Mouse (Mus musculus) forebrain, embryonic 15.5 days (tissue): ENCODE results near the gene Tcte1. TPM values are rescaled to one million over a fixed set of nuclear protein-coding genes. Genes with fewer than 3 reads are reported as not detected.

Experiments
- ATAC-seq: fragments of 200-750 bp; cut with Nextera tagmentation; replicated peaks from 2 replicates; pipeline ENCODE4 v1.8.0; 2017; ENCODE audit warnings: mild to moderate bottlenecking, moderate TSS enrichment, moderate library complexity
- H3K27ac ChIP-seq: fragments of 300-500 bp; sonication (generic); replicated peaks from 2 replicates; pipeline ENCODE4 v1.5.1; 2015; ENCODE audit warnings: mild to moderate bottlenecking, inconsistent platforms
- H3K27me3 ChIP-seq: fragments of 300-500 bp; sonication (generic); 2 replicates; pipeline ENCODE4 v1.6.1; 2015; ENCODE audit warnings: inconsistent platforms
- H3K36me3 ChIP-seq: fragments of 300-500 bp; sonication (generic); 2 replicates; pipeline ENCODE4 v1.6.1; 2015; ENCODE audit warnings: mild to moderate bottlenecking, inconsistent platforms
- H3K4me1 ChIP-seq: fragments of 300-500 bp; sonication (generic); 2 replicates; pipeline ENCODE4 v1.6.1; 2015; ENCODE audit warnings: inconsistent platforms
- H3K4me2 ChIP-seq: fragments of 300-500 bp; sonication (generic); replicated peaks from 2 replicates; pipeline ENCODE4 v1.6.1; 2015; ENCODE audit warnings: mild to moderate bottlenecking, inconsistent platforms
- H3K4me3 ChIP-seq: fragments of 300-500 bp; sonication (generic); 2 replicates; pipeline ENCODE4 v1.5.1; 2015; ENCODE audit warnings: mild to moderate bottlenecking, inconsistent platforms
- H3K9ac ChIP-seq: fragments of 300-500 bp; sonication (generic); replicated peaks from 2 replicates; pipeline ENCODE4 v1.6.1; 2015; ENCODE audit warnings: mild to moderate bottlenecking, inconsistent platforms
- H3K9me3 ChIP-seq: fragments of 300-500 bp; sonication (generic); 2 replicates; pipeline ENCODE4 v1.6.1; 2016; ENCODE audit warnings: inconsistent platforms
- WGBS: fragments of 180-500 bp; shearing (Covaris S2); methylation state at CpG from one replicate; pipeline ENCODE4 v1.1.7; 2015; ENCODE audit warnings: mixed read lengths; 5-methylcytosine and 5-hydroxymethylcytosine counted together
- polyA plus RNA-seq: library from polyadenylated mRNA; unstranded; fragments of >200 nt; fragmentation: Nextera tagmentation; extraction: Ambion mirVana; gene quantifications from 2 replicates; pipeline ENCODE4 v1.2.1, GENCODE M21; 2015

Gene Tcte1
- polyA plus RNA-seq, 1 experiment from 2014 or later, result 4.8 TPM

DNA sequence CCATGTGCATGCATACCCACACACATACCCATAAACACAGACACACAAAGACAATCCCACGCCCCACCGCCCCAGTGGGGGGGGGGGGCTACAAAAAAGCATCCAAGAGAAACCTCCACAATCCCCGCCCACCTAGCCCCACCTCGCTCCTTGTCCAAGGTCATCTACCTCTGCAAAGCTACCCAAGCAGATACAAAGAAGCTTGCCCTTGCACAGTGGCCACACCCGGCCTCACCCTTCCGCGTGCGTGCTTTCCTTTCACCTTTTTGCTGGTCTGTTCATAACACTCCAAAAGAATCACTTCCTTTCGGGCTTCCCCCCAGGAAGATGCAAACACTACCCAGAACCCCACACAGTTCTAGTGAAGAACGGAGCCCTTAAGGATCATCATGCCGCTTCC is 27.8 kb upstream of the Tcte1 start:
- H3K36me3 ChIP-seq, result no peaks in the 10 kb centered on the region
- no peak overlapping the region for H3K4me3 ChIP-seq
- ATAC-seq, result no peak
- H3K9me3 ChIP-seq, result no peaks in the 10 kb centered on the region
- no peak overlapping the region for H3K4me2 ChIP-seq
- WGBS, result 79% methylated on average over 11 of the region's 11 CpGs
- no peaks in the 10 kb centered on the region for H3K4me1 ChIP-seq
- no peaks in the 10 kb centered on the region for H3K27me3 ChIP-seq
- H3K9ac ChIP-seq, result no peak overlapping the region
- no peak overlapping the region for H3K27ac ChIP-seq

DNA sequence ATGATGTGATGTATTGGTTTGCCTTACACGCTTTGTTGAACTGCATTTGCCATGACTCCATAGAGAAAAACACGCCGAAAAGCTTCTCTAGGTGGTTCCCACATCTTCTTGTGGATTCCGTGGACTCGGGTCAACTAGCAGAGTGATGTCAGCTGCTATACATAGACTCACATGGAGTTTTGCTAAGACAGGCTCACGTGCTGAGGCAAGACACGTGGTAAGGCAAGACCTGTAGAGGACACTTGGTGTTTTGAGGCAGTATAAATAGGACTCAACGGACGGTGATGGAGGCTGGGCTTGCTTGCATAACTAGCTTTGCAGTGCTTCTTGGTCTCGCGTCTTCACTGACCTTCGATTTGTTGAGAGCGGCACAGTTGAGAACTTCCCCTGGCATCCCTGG is 24.8 kb upstream of the Tcte1 start:
- H3K9ac ChIP-seq, result no peak overlapping the region
- H3K27me3 ChIP-seq, result no peaks in the 10 kb centered on the region
- H3K36me3 ChIP-seq, result no peaks in the 10 kb centered on the region
- H3K4me2 ChIP-seq, result no peak overlapping the region
- no peak overlapping the region for H3K27ac ChIP-seq
- no peak for ATAC-seq
- no peak overlapping the region for H3K4me3 ChIP-seq
- H3K9me3 ChIP-seq, result no peaks in the 10 kb centered on the region
- no peaks in the 10 kb centered on the region for H3K4me1 ChIP-seq
- 83% methylated on average over 13 of the region's 13 CpGs for WGBS

- H3K36me3 ChIP-seq, result no peaks in the 10 kb centered on the region
- WGBS, result 61% methylated on average over 2 of the region's 2 CpGs
- no peak overlapping the region for H3K4me3 ChIP-seq
- no peak overlapping the region for H3K27ac ChIP-seq
- no peaks in the 10 kb centered on the region for H3K27me3 ChIP-seq
- H3K4me1 ChIP-seq, result no peaks in the 10 kb centered on the region
- no peak overlapping the region for H3K9ac ChIP-seq
- H3K4me2 ChIP-seq, result no peak overlapping the region
- no peaks in the 10 kb centered on the region for H3K9me3 ChIP-seq
- no peak for ATAC-seq
Observed at GRCm38 (mm10) chr17:45499516-45499915, 23.7 kb upstream of the Tcte1 start.

DNA sequence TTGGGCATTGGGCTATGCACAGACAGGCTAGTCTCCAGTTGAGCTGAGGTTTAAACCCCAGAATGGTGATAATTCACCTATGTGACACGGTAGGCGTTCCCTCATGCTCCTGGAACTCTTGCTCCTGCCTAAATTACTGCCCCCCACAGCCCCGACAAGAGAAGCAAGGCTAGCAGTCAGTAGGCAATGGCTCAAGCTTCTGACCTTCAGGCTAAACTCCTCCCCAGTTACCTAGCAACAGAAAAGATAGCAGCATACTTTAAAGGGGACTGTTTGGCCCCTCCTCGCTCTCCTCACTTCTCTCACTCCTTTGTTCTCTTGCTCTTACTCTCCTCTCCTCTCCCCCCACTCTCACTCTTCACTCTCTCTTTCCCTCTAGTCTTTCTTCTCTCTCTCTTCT is 22.3 kb upstream of the Tcte1 start:
- Histone ChIP-seq H3K27me3 (no peaks in the 10 kb centered on the region), H3K27ac (no peak overlapping the region), H3K4me2 (no peak overlapping the region), H3K9me3 (no peaks in the 10 kb centered on the region), H3K9ac (no peak overlapping the region), H3K4me1 (peaks cover under 1% of the 10 kb centered on the region; the same call in 1 of the 2 replicates), H3K4me3 (no peak overlapping the region), H3K36me3 (no peaks in the 10 kb centered on the region)
- 52% methylated on average over 4 of the region's 4 CpGs for WGBS
- no peak for ATAC-seq

- Histone ChIP-seq H3K9ac (no peak overlapping the region), H3K36me3 (no peaks in the 10 kb centered on the region)
Observed at GRCm38 (mm10) chr17:45502324-45502723, 20.9 kb upstream of the Tcte1 start.

GRCm38 (mm10) chr17:45503301-45503973 is 19.8 kb upstream of the Tcte1 start:
- H3K27me3 ChIP-seq, result no peaks in the 10 kb centered on the region
- no peak overlapping the region for H3K4me3 ChIP-seq
- no peaks in the 10 kb centered on the region for H3K36me3 ChIP-seq
- H3K4me1 ChIP-seq, result peaks cover 12% of the 10 kb centered on the region
- WGBS, result 51% methylated on average over 5 of the region's 5 CpGs
- H3K4me2 ChIP-seq, result no peak overlapping the region
- no peak overlapping the region for H3K9ac ChIP-seq
- H3K9me3 ChIP-seq, result no peaks in the 10 kb centered on the region
- no peak for ATAC-seq
- no peak overlapping the region for H3K27ac ChIP-seq

More at GRCm38 (mm10) chr17:45502324-45502723, 20.9 kb upstream of the Tcte1 start:
- Histone ChIP-seq H3K4me3 (no peak overlapping the region), H3K9me3 (no peaks in the 10 kb centered on the region), H3K27me3 (no peaks in the 10 kb centered on the region), H3K27ac (no peak overlapping the region), H3K4me1 (peaks cover 9% of the 10 kb centered on the region), H3K4me2 (no peak overlapping the region)
- no peak for ATAC-seq
- 58% methylated on average over 4 of the region's 4 CpGs for WGBS

- Histone ChIP-seq H3K4me1 (peaks cover 12% of the 10 kb centered on the region), H3K27me3 (no peaks in the 10 kb centered on the region), H3K27ac (no peak overlapping the region), H3K9me3 (no peaks in the 10 kb centered on the region), H3K4me3 (no peak overlapping the region), H3K4me2 (no peak overlapping the region), H3K36me3 (0 out of 2 replicates have a peak, but pooled peaks cover 4% of the 10 kb centered on the region), H3K9ac (no peak overlapping the region)
- peak; percentile 6; the same call in 1 of the 2 replicates for ATAC-seq
- WGBS, result 84% methylated on average over 6 of the region's 6 CpGs
Observed at GRCm38 (mm10) chr17:45505941-45506465, 17.2 kb upstream of the Tcte1 start.

- Histone ChIP-seq H3K36me3 (0 out of 2 replicates have a peak, but pooled peaks cover 4% of the 10 kb centered on the region), H3K9me3 (no peaks in the 10 kb centered on the region), H3K27ac (peak within 1 kb of the TSS; percentile 94), H3K27me3 (no peaks in the 10 kb centered on the region), H3K4me3 (peak within 1 kb of the TSS; percentile 98), H3K4me1 (peaks cover 12% of the 10 kb centered on the region), H3K9ac (peak within 1 kb of the TSS; percentile 91), H3K4me2 (peak within 1 kb of the TSS; percentile 34)
- ATAC-seq, result peak; percentile 94
- WGBS, result under 1% methylated on average over 42 of the region's 42 CpGs
Observed at GRCm38 (mm10) chr17:45506700-45507189, 16.5 kb upstream of the Tcte1 start, which contains the start of gene Aars2. Gene Aars2, plus strand, starts transcription at chr17:45506841.

GRCm38 (mm10) chr17:45510871-45511270 is 12.4 kb upstream of the Tcte1 start:
- peaks cover 12% of the 10 kb centered on the region for H3K4me1 ChIP-seq
- peaks cover 6% of the 10 kb centered on the region; the same call in 1 of the 2 replicates for H3K36me3 ChIP-seq
- ATAC-seq, result no peak
- H3K9me3 ChIP-seq, result no peaks in the 10 kb centered on the region
- no peak overlapping the region for H3K4me2 ChIP-seq
- no peaks in the 10 kb centered on the region for H3K27me3 ChIP-seq
- 95% methylated on average over 4 of the region's 4 CpGs for WGBS
- H3K9ac ChIP-seq, result no peak overlapping the region
- no peak overlapping the region for H3K4me3 ChIP-seq
- H3K27ac ChIP-seq, result no peak overlapping the region

DNA sequence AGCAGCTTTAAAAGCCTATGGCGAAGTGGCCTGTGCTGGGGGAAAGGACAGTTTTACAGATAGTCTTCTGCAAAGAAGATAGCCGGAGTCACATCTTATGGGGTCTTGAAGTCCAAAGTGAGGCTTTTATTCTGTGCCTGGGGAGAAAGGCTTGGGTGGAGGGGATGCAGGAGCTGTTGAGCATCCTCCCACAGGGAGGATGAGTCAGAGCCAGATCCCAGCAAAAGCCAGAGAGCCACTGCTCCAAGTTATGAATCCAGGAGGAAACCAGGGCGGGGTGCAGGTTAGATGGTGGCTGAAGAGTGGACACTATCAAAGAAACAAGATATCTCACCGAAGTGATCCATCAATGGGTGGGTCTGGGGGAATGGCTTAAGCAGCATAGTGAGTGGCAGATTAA is 11.5 kb upstream of the Tcte1 start:
- H3K27me3 ChIP-seq, result no peaks in the 10 kb centered on the region
- H3K9me3 ChIP-seq, result no peaks in the 10 kb centered on the region
- H3K4me3 ChIP-seq, result no peak overlapping the region
- peaks cover 7% of the 10 kb centered on the region for H3K4me1 ChIP-seq
- no peak overlapping the region for H3K4me2 ChIP-seq
- no peak for ATAC-seq
- no peak overlapping the region for H3K9ac ChIP-seq
- peaks cover 6% of the 10 kb centered on the region; the same call in 1 of the 2 replicates for H3K36me3 ChIP-seq
- no peak overlapping the region for H3K27ac ChIP-seq
- WGBS, result 100% methylated on average over 4 of the region's 4 CpGs

DNA sequence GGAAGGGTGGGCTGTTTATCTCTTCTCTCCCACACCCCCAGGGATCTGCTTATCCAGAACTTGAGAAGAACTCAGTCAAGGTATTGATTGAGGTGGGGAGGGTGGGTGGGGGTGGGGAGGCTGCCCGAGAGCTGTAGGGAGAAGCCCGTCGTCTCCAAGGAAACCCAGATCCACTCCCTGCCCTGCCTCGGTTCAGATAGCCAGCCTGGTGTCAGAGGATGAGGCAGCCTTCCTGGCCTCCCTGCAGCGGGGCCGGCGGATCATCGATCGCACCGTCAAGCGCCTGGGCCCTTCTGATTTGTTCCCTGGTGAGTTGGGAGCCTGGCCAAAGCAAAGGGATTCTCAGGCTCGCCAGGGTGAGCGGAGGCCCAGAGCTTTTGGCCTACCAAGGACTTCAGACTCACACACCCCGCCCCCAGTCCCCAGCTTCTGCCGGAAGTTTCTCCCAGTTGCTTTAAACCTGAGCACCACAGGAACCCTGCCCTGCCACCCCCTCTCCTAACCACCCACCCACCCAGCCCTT is 8.0 kb upstream of the Tcte1 start:
- Histone ChIP-seq H3K9ac (no peak overlapping the region), H3K27me3 (no peaks in the 10 kb centered on the region), H3K27ac (no peak overlapping the region), H3K4me3 (no peak overlapping the region), H3K9me3 (no peaks in the 10 kb centered on the region), H3K36me3 (peaks cover 6% of the 10 kb centered on the region; the same call in 1 of the 2 replicates), H3K4me1 (no peaks in the 10 kb centered on the region), H3K4me2 (no peak overlapping the region)
- no peak for ATAC-seq
- WGBS, result 50% methylated on average over 15 of the region's 15 CpGs

DNA sequence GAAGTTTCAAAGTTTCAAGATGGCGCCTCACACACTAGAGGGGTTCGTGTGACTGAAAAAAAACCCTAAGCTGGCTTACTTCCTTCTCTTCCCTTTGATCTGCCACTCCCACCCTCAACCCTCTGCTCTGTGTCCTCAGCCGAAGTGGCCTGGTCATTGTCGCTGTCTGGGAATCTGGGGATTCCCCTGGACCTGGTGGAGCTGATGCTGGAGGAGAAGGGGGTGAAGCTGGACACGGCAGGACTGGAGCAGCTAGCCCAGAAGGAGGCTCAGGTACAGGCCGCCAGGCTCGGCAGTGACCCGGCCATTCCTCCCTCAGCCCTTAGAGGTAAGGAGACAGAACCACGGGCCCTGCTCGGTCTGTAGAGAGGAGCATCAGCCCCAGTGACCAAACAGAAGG is 7.4 kb upstream of the Tcte1 start:
- H3K36me3 ChIP-seq, result peaks cover 4% of the 10 kb centered on the region; the same call in 1 of the 2 replicates
- no peak overlapping the region for H3K27ac ChIP-seq
- WGBS, result 91% methylated on average over 10 of the region's 10 CpGs
- ATAC-seq, result no peak
- H3K9me3 ChIP-seq, result no peaks in the 10 kb centered on the region
- H3K4me1 ChIP-seq, result no peaks in the 10 kb centered on the region
- H3K4me2 ChIP-seq, result no peak overlapping the region
- H3K9ac ChIP-seq, result no peak overlapping the region
- no peaks in the 10 kb centered on the region for H3K27me3 ChIP-seq
- no peak overlapping the region for H3K4me3 ChIP-seq
